Mouse (Mus musculus) heart, postnatal 0 days (tissue): ENCODE data around the gene Atg4a-ps. TPM values are rescaled to one million over a fixed set of nuclear protein-coding genes. Genes with fewer than 3 reads are reported as not detected.

Experiments used
- ATAC-seq: fragments of 200-750 bp; cut with Nextera tagmentation; 2 replicates; pipeline ENCODE4 v1.8.0; 2017; ENCODE audit warnings: low read depth, moderate number of reproducible peaks, moderate library complexity; ENCODE audit not compliant: insufficient read depth
- DNase-seq: peaks from one replicate; pipeline ENCODE4 v3.0.0-alpha.2; 2016; ENCODE audit warnings: low spot score
- H3K27ac ChIP-seq: fragments of 300-500 bp; sonication (generic); 2 replicates; pipeline ENCODE4 v1.5.1; 2014; ENCODE audit warnings: low read depth, mild to moderate bottlenecking
- H3K27me3 ChIP-seq: fragments of 300-500 bp; sonication (generic); 2 replicates; pipeline ENCODE4 v1.6.1; 2014; ENCODE audit warnings: low read length, mixed read lengths; ENCODE audit not compliant: control insufficient read depth, insufficient read depth
- H3K36me3 ChIP-seq: fragments of 300-500 bp; sonication (generic); replicated peaks from 2 replicates; pipeline ENCODE4 v1.6.1; 2014; ENCODE audit warnings: low read length, mixed read lengths; ENCODE audit not compliant: control insufficient read depth, insufficient read depth
- H3K4me1 ChIP-seq: fragments of 300-500 bp; sonication (generic); 2 replicates; pipeline ENCODE4 v1.6.1; 2014; ENCODE audit warnings: antibody characterized with exemption; ENCODE audit not compliant: control insufficient read depth, insufficient read depth
- H3K4me2 ChIP-seq: fragments of 300-500 bp; sonication (generic); 2 replicates; pipeline ENCODE4 v1.6.1; 2014; ENCODE audit warnings: low read depth, mild to moderate bottlenecking, low read length, moderate library complexity
- H3K4me3 ChIP-seq: fragments of 300-500 bp; sonication (generic); 2 replicates; pipeline ENCODE4 v1.5.1; 2014; ENCODE audit warnings: low read depth, low read length
- H3K9ac ChIP-seq: fragments of 300-500 bp; sonication (generic); replicated peaks from 2 replicates; pipeline ENCODE4 v1.6.1; 2014; ENCODE audit warnings: low read depth, low read length, mixed read lengths
- H3K9me3 ChIP-seq: fragments of 300-500 bp; sonication (generic); replicated peaks from 2 replicates; pipeline ENCODE4 v1.6.1; 2016; ENCODE audit warnings: low read length; ENCODE audit not compliant: control insufficient read depth
- CTCF ChIP-seq: IDR thresholded peaks from 2 replicates; pipeline ENCODE4 v1.5.1; 2016; ENCODE audit warnings: antibody characterized with exemption, control low read depth, low read depth
- EP300 ChIP-seq: IDR thresholded peaks from 2 replicates; pipeline ENCODE4 v1.6.1; 2016; ENCODE audit warnings: antibody characterized with exemption, low read depth
- WGBS: fragments of 180-500 bp; shearing (Covaris S2); extraction: QIAGEN DNeasy Blood & Tissue Kit; methylation state at CpG from one replicate; pipeline ENCODE4 v1.1.7; 2014; 5-methylcytosine and 5-hydroxymethylcytosine counted together
- polyA plus RNA-seq: library from polyadenylated mRNA; unstranded; fragments of >200 nt; fragmentation: Nextera tagmentation; extraction: Ambion mirVana; gene quantifications from 2 replicates; pipeline ENCODE4 v1.2.1, GENCODE M21; 2015
- total RNA-seq: library from RNA; depleted of rRNA; stranded (reverse); fragments of >200 nt; gene quantifications from 2 replicates; pipeline ENCODE4 v1.2.3, GENCODE M21; 2014; ENCODE audit warnings: low replicate concordance

Atg4a-ps gene
- total and polyA plus RNA-seq, 2 experiments from 2014 or later: 0.10 TPM; not detected in 1

- DNase-seq (no peak), ATAC-seq (no peak)
- Histone ChIP-seq H3K4me3 (no peak overlapping the region), H3K36me3 (no peaks in the 10 kb centered on the region), H3K27me3 (no peaks in the 10 kb centered on the region), H3K9ac (no peak overlapping the region), H3K4me1 (no peaks in the 10 kb centered on the region), H3K9me3 (no peaks in the 10 kb centered on the region), H3K27ac (no peak overlapping the region), H3K4me2 (no peak overlapping the region)
- TF ChIP-seq EP300: no peak
- no peak for TF ChIP-seq CTCF
- WGBS: 78% methylated on average over 4 of the region's 4 CpGs
These were observed 30.2 kb downstream of the Atg4a-ps start for GRCm38 (mm10) chr3:103615621-103616020.

- Histone ChIP-seq H3K27ac (no peak overlapping the region), H3K4me2 (no peak overlapping the region), H3K4me1 (no peaks in the 10 kb centered on the region), H3K9ac (no peak overlapping the region), H3K9me3 (no peaks in the 10 kb centered on the region), H3K4me3 (no peak overlapping the region), H3K36me3 (no peaks in the 10 kb centered on the region), H3K27me3 (no peaks in the 10 kb centered on the region)
- DNase-seq: no peak
- no peak for ATAC-seq
- no peak for TF ChIP-seq CTCF
- TF ChIP-seq EP300: no peak
- 50% methylated on average over 9 of the region's 9 CpGs for WGBS
These were observed 33.1 kb downstream of the Atg4a-ps start for GRCm38 (mm10) chr3:103612636-103613355.

DNA sequence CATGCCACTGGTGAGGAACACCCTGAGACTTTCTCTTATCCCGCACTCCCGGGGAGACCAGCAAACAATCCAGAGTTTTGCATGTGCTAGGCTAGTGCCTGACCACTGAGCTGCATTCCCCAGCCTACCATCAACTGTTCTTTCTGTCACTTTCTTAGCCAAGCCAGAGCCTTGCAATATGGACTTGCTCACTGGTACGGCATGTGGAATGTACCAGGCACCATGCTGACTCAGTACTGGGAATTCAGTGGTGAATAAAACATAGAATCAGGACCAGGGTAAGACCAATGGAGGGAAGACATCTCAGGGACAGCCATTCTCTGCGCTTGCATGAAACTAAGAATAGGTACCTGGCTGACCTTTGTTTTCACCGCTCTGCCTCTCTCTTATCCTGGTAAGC lies 35.6 kb downstream of the Atg4a-ps start:
- Histone ChIP-seq H3K9ac (no peak overlapping the region), H3K27ac (no peak overlapping the region), H3K9me3 (no peaks in the 10 kb centered on the region), H3K36me3 (no peaks in the 10 kb centered on the region), H3K4me1 (no peaks in the 10 kb centered on the region), H3K27me3 (no peaks in the 10 kb centered on the region), H3K4me3 (no peak overlapping the region), H3K4me2 (no peak overlapping the region)
- DNase-seq (no peak), ATAC-seq (no peak)
- WGBS: 81% methylated on average over 5 of the region's 5 CpGs
- TF ChIP-seq EP300 (no peak), CTCF (no peak)

DNA sequence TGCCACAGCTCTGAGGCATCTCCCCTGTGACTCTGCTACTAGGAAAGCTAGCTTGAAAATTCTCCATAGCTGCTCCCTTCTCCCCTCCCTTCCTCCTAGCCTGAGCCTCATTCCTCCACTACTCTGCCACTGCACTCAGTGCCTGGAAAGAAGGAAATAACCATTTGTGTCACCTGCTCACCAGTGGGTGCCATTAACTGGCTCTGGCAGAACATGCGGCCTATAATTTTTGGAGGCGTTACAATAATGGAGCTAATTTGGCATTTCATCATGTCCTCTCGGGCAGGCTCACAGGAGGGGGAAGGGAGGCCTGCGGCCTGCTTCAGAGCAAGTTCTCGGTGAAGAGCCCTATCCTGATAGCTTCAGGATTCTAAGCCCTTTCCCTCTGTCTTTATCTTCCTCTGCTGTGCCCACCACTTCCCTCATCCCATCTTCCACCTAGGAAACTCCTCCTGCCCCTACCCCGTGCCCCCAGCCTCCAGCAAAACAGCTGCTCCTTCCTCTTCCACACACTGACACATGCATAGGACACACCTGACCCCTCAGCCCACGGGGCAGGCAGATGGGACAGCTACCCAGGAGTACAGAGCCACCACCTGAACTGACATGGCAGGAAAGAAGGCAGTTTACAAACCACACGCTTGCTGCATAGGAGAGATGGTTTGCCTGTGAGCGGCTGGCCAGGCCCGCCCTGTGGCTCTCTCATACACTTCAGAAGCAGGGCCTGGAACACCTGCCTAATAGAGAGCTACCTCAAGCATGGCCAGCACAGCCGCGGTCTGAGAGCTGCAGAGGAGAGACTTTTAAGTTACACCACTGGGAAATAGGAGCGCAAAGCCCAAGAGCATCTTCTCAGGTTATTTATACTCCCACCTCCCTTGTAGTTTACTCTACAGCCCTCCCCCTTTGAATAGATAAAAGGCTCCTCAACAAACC lies 38.9 kb downstream of the Atg4a-ps start:
- WGBS: 79% methylated on average over 13 of the region's 13 CpGs
- Histone ChIP-seq H3K27ac (no peak overlapping the region), H3K36me3 (no peaks in the 10 kb centered on the region), H3K27me3 (no peaks in the 10 kb centered on the region), H3K4me1 (no peaks in the 10 kb centered on the region), H3K9ac (no peak overlapping the region), H3K9me3 (no peaks in the 10 kb centered on the region), H3K4me2 (no peak overlapping the region), H3K4me3 (no peak overlapping the region)
- no peak for DNase-seq
- ATAC-seq: no peak
- TF ChIP-seq EP300 (no peak), CTCF (no peak)

- Histone ChIP-seq H3K9me3 (no peaks in the 10 kb centered on the region), H3K9ac (no peak overlapping the region), H3K4me3 (no peak overlapping the region), H3K27me3 (no peaks in the 10 kb centered on the region), H3K36me3 (no peaks in the 10 kb centered on the region), H3K4me2 (no peak overlapping the region), H3K27ac (no peak overlapping the region), H3K4me1 (no peaks in the 10 kb centered on the region)
- WGBS: 82% methylated on average over 6 of the region's 6 CpGs
- TF ChIP-seq CTCF (no peak), EP300 (no peak)
- DNase-seq: no peak
- ATAC-seq: no peak
These were observed 39.7 kb downstream of the Atg4a-ps start for GRCm38 (mm10) chr3:103606045-103606597.
